Comparison of ENCODE assay signal across 8 mouse cellular contexts in genomic region chr12:100725458-100725786, GRCm38 (mm10). TPM values are rescaled to one million over a fixed set of nuclear protein-coding genes. Genes with fewer than 3 reads are reported as not detected.
DNase-seq lines count a peak whose midpoint lies in the region; ATAC-seq and TF ChIP-seq lines count a peak whose summit lies in the region.

No protein-coding gene starts in this region.

- TF ChIP-seq EP300 in heart, adult 2 months (IDR thresholded peaks at IDR 0.05; ENCODE audit: insufficient read depth, low read depth, low read length): no peak; the same call in 1 of the 2 replicates
- TF ChIP-seq EP300 in liver, embryonic 14.5 days (IDR thresholded peaks at IDR 0.05; ENCODE audit: low read depth): no peak

- no peak overlapping the region for H3K9ac ChIP-seq in heart, adult 2 months (ENCODE audit: low read depth, low read length)
- no peak overlapping the region for H3K9ac ChIP-seq in liver, embryonic 14.5 days (replicated peaks)

- 0 out of 2 replicates have a peak, but pooled peaks have one; percentile 34 for TF ChIP-seq POLR2A in heart, adult 2 months (IDR thresholded peaks at IDR 0.05; ENCODE audit: insufficient read depth, low read depth, low read length)
- TF ChIP-seq POLR2A in thymus, adult 2 months (IDR thresholded peaks at IDR 0.05; ENCODE audit: control insufficient read depth, extremely low read depth, insufficient read depth, low read length, poor library complexity): no peak

- peak overlapping the region; percentile 48 for H3K27ac ChIP-seq in heart, adult 2 months
- no peak overlapping the region for H3K27ac ChIP-seq in thymus, adult 2 months (ENCODE audit: control insufficient read depth, insufficient read depth, low read length)
- no peak overlapping the region for H3K27ac ChIP-seq in liver, embryonic 14.5 days

- H3K4me3 ChIP-seq in heart, adult 2 months: peak overlapping the region; percentile 44
- peak overlapping the region; percentile 44 for H3K4me3 ChIP-seq in thymus, adult 2 months (ENCODE audit: control insufficient read depth, insufficient read depth, low read length)
- peak overlapping the region in 1 of 2 experiments; percentile 39; a peak in 2 of 4 replicates for H3K4me3 ChIP-seq in liver, embryonic 14.5 days (ENCODE audit: insufficient read depth in 1 of 2, low read depth in 2 of 2, low read length in 2 of 2)

- no peak for TF ChIP-seq CTCF in heart, adult 2 months (IDR thresholded peaks at IDR 0.05)
- TF ChIP-seq CTCF in thymus, adult 2 months (IDR thresholded peaks at IDR 0.05; ENCODE audit: borderline replicate concordance, control insufficient read depth, extremely low read depth, insufficient read depth, low read length, poor library complexity): no peak
- TF ChIP-seq CTCF in liver, embryonic 14.5 days (IDR thresholded peaks at IDR 0.05; ENCODE audit: low read depth): no peak

- peak overlapping the region; percentile 71 for H3K4me2 ChIP-seq in liver, embryonic 14.5 days (ENCODE audit: low read depth)

- peaks cover 3% of the 10 kb centered on the region for H3K4me1 ChIP-seq in heart, adult 2 months (ENCODE audit: control insufficient read depth, insufficient read depth, low read length)
- peaks cover 6% of the 10 kb centered on the region; the same call in 1 of the 2 replicates for H3K4me1 ChIP-seq in thymus, adult 2 months (replicated peaks; ENCODE audit: control insufficient read depth, insufficient read depth, low read length)
- H3K4me1 ChIP-seq in liver, embryonic 14.5 days (replicated peaks; ENCODE audit: control insufficient read depth in 2 of 2, insufficient read depth in 2 of 2, low read length in 1 of 2): peaks cover 8 to 10% of the 10 kb centered on the region in 2 experiments

- intact Hi-C loops in heart, adult 2 months (cut with DNase I): loop anchor here (2.0 to 10.0 kb wide), 2 partner anchors 53 to 199 kb away; partner anchors contain the start of gene Dglucy
- intact Hi-C loops in heart, postnatal 14 days (cut with DNase I): loop anchor here (10.0 kb wide), 1 partner anchor 541 kb away; no protein-coding TSS in a partner anchor

- H3K79me2 ChIP-seq in heart, adult 2 months (replicated peaks; ENCODE audit: control insufficient read depth, insufficient read depth, low read length): peaks cover 2% of the 10 kb centered on the region; the same call in 1 of the 2 replicates

- no peak for ATAC-seq in liver, embryonic 14.5 days (ENCODE audit: insufficient read depth)

- WGBS in heart, adult 2 months: 2% methylated on average over 17 of the region's 17 CpGs
- WGBS in thymus, adult 2 months: 6% methylated on average over 17 of the region's 17 CpGs
- WGBS in liver, embryonic 14.5 days (ENCODE audit: insufficient replicate concordance): 4% methylated on average over 17 of the region's 17 CpGs

- DNase-seq in heart, adult 2 months: no peak
- DNase-seq in heart, postnatal 14 days: no peak
- DNase-seq in thymus, adult 2 months: no peak
- DNase-seq in thymus, adult 18-20 months: no peak
- no peak for DNase-seq in liver, embryonic 14.5 days (ENCODE audit: low read depth in 3 of 3, low spot score in 3 of 3)
- no peak for DNase-seq in right cerebral cortex, adult 18-20 months
- DNase-seq in adrenal gland, postnatal 36 days: no peak
- DNase-seq in urinary bladder, postnatal 4 days (ENCODE audit: low spot score in 2 of 2): no peak

- no peaks in the 10 kb centered on the region for H3K9me3 ChIP-seq in liver, embryonic 14.5 days (ENCODE audit: control insufficient read depth, low read length)

- no peaks in the 10 kb centered on the region for H3K36me3 ChIP-seq in heart, adult 2 months (ENCODE audit: control insufficient read depth, insufficient read depth, low read length)
- H3K36me3 ChIP-seq in thymus, adult 2 months (ENCODE audit: control insufficient read depth, insufficient read depth, low read length): no peaks in the 10 kb centered on the region
- no peaks in the 10 kb centered on the region for H3K36me3 ChIP-seq in liver, embryonic 14.5 days (replicated peaks; ENCODE audit: control insufficient read depth, insufficient read depth, low read depth)

- H3K27me3 ChIP-seq in heart, adult 2 months (ENCODE audit: control insufficient read depth, insufficient read depth, low read length): no peaks in the 10 kb centered on the region
- H3K27me3 ChIP-seq in thymus, adult 2 months (ENCODE audit: control insufficient read depth, insufficient read depth, low read length): no peaks in the 10 kb centered on the region
- H3K27me3 ChIP-seq in liver, embryonic 14.5 days (ENCODE audit: control insufficient read depth, insufficient read depth, low read length): no peaks in the 10 kb centered on the region

RNA-seq across cellular contexts. Expression of gene Rps6ka5, which starts 1.4 kb away (rescaled TPM):
- 10 to 100 TPM; 10.8 to 13.5 TPM for total RNA-seq in heart, adult 2 months (2021)
- polyA plus RNA-seq in heart, adult 2 months (2012; rRNA removed): 2.1 and 6.1 TPM in 2 replicates
- total RNA-seq in heart, postnatal 14 days (2021): 10 to 100 TPM; 13.4 to 17.9 TPM
- 4.6 and 4.7 TPM in 2 replicates for polyA plus RNA-seq in thymus, adult 2 months (2012; rRNA removed)
- polyA plus RNA-seq in liver, embryonic 14.5 days (2012; rRNA removed): 0.80 and 1.4 TPM in 2 replicates
- 0.81 and 1.2 TPM in 2 replicates for polyA plus RNA-seq in liver, embryonic 14.5 days (2014; fragmentation: Nextera tagmentation; extraction: Ambion mirVana)
- total RNA-seq in adrenal gland, postnatal 36 days (2021): 1 to 10 TPM; 4.1 to 8.2 TPM

RNA-seq across cellular contexts. Expression of gene Dglucy, which starts 53.4 kb away (rescaled TPM):
- 10 to 100 TPM; 60.9 to 64.0 TPM for total RNA-seq in heart, adult 2 months (2021)
- 36.8 and 77.0 TPM in 2 replicates for polyA plus RNA-seq in heart, adult 2 months (2012; rRNA removed)
- total RNA-seq in heart, postnatal 14 days (2021): 10 to 100 TPM; 32.7 to 44.1 TPM
- 5.9 and 8.6 TPM in 2 replicates for polyA plus RNA-seq in thymus, adult 2 months (2012; rRNA removed)
- 0.58 and 0.63 TPM in 2 replicates for polyA plus RNA-seq in liver, embryonic 14.5 days (2012; rRNA removed)
- 1.2 TPM in 2 replicates for polyA plus RNA-seq in liver, embryonic 14.5 days (2014; fragmentation: Nextera tagmentation; extraction: Ambion mirVana)
- 10 to 100 TPM; 11.2 to 15.6 TPM for total RNA-seq in adrenal gland, postnatal 36 days (2021)
